Mouse (Mus musculus) intestine, embryonic 14.5 days (tissue): ENCODE results near the gene Rela. TPM values are rescaled to one million over a fixed set of nuclear protein-coding genes. Genes with fewer than 3 reads are reported as not detected.

ENCODE experiments used
- ATAC-seq: fragments of 200-750 bp; cut with Nextera tagmentation; replicated peaks from 2 replicates; pipeline ENCODE4 v1.8.0; 2017; ENCODE audit warnings: low read depth, moderate number of reproducible peaks, moderate TSS enrichment, moderate library complexity; ENCODE audit not compliant: low FRiP score, low TSS enrichment
- DNase-seq: peaks from one replicate; pipeline ENCODE4 v3.0.0-alpha.2; 2018; ENCODE audit warnings: low spot score
- H3K27ac ChIP-seq: fragments of 300-500 bp; sonication (generic); 2 replicates; pipeline ENCODE4 v1.5.1; 2014; ENCODE audit warnings: low read depth, mild to moderate bottlenecking, control low read depth
- H3K27me3 ChIP-seq: fragments of 300-500 bp; sonication (generic); replicated peaks from 2 replicates; pipeline ENCODE4 v1.6.1; 2014; ENCODE audit warnings: low read length, control low read depth; ENCODE audit not compliant: control insufficient read depth, insufficient read depth
- H3K36me3 ChIP-seq: fragments of 300-500 bp; sonication (generic); 2 replicates; pipeline ENCODE4 v1.6.1; 2014; ENCODE audit warnings: low read length, control low read depth; ENCODE audit not compliant: control insufficient read depth, insufficient read depth
- H3K4me1 ChIP-seq: fragments of 300-500 bp; sonication (generic); replicated peaks from 2 replicates; pipeline ENCODE4 v1.6.1; 2014; ENCODE audit warnings: low read length, control low read depth, mixed read lengths; ENCODE audit not compliant: control insufficient read depth, insufficient read depth
- H3K4me2 ChIP-seq: fragments of 300-500 bp; sonication (generic); 2 replicates; pipeline ENCODE4 v1.6.1; 2014; ENCODE audit warnings: low read length
- H3K4me3 ChIP-seq: fragments of 300-500 bp; sonication (generic); 2 replicates; pipeline ENCODE4 v1.5.1; 2014; ENCODE audit warnings: low read depth, low read length, control low read depth, mixed read lengths
- H3K9ac ChIP-seq: fragments of 300-500 bp; sonication (generic); 2 replicates; pipeline ENCODE4 v1.6.1; 2014; ENCODE audit warnings: mild to moderate bottlenecking, low read length
- H3K9me3 ChIP-seq: fragments of 300-500 bp; sonication (generic); 2 replicates; pipeline ENCODE4 v1.6.1; 2016; ENCODE audit warnings: low read length, control low read depth; ENCODE audit not compliant: control insufficient read depth
- WGBS: fragments of 180-500 bp; shearing (Covaris S2); extraction: QIAGEN DNeasy Blood & Tissue Kit; methylation state at CpG from one replicate; pipeline ENCODE4 v1.1.7; 2014; 5-methylcytosine and 5-hydroxymethylcytosine counted together
- polyA plus RNA-seq: library from polyadenylated mRNA; unstranded; fragments of >200 nt; fragmentation: Nextera tagmentation; extraction: Ambion mirVana; gene quantifications from 2 replicates; pipeline ENCODE4 v1.2.1, GENCODE M21; 2014

Rela gene
- 46.7 and 51.2 TPM in 2 replicates for polyA plus RNA-seq

- Histone ChIP-seq H3K4me1 (peaks cover 22% of the 10 kb centered on the region), H3K27me3 (no peaks in the 10 kb centered on the region), H3K36me3 (peaks cover 36% of the 10 kb centered on the region), H3K4me3 (peak within 1 kb of the TSS; percentile 74), H3K4me2 (peak within 1 kb of the TSS; percentile 85), H3K27ac (peak within 1 kb of the TSS; percentile 88), H3K9ac (peak within 1 kb of the TSS; percentile 88), H3K9me3 (no peaks in the 10 kb centered on the region)
- under 1% methylated on average over 98 of the region's 109 CpGs for WGBS
- DNase-seq (peak; percentile 89), ATAC-seq (peak; percentile 78)
Measured at GRCm38 (mm10) chr19:5637069-5638047, at the start of gene Rela. Gene Rela, plus strand, starts transcription at chr19:5637483.

- H3K9ac ChIP-seq: no peak overlapping the region
- H3K27me3 ChIP-seq: no peaks in the 10 kb centered on the region
- WGBS: 77% methylated on average over 9 of the region's 9 CpGs
- no peak for ATAC-seq
- H3K27ac ChIP-seq: no peak overlapping the region
- no peaks in the 10 kb centered on the region for H3K36me3 ChIP-seq
- no peak overlapping the region for H3K4me3 ChIP-seq
- no peaks in the 10 kb centered on the region for H3K4me1 ChIP-seq
- no peak overlapping the region for H3K4me2 ChIP-seq
- no peaks in the 10 kb centered on the region for H3K9me3 ChIP-seq
- no peak for DNase-seq
Measured at GRCm38 (mm10) chr19:5589159-5589558, 48.1 kb upstream of the Rela start.

GRCm38 (mm10) chr19:5591888-5592287 lies 45.4 kb upstream of the Rela start:
- ATAC-seq: no peak
- Histone ChIP-seq H3K4me1 (no peaks in the 10 kb centered on the region), H3K27ac (no peak overlapping the region), H3K4me3 (no peak overlapping the region), H3K27me3 (no peaks in the 10 kb centered on the region), H3K36me3 (no peaks in the 10 kb centered on the region), H3K9ac (no peak overlapping the region), H3K9me3 (no peaks in the 10 kb centered on the region), H3K4me2 (no peak overlapping the region)
- 84% methylated on average over 6 of the region's 6 CpGs for WGBS
- no peak for DNase-seq

GRCm38 (mm10) chr19:5599224-5599623 lies 38.1 kb upstream of the Rela start:
- no peak for ATAC-seq

GRCm38 (mm10) chr19:5601752-5602541 lies 35.3 kb upstream of the Rela start, which contains the start of gene Rnaseh2c:
Gene Rnaseh2c, plus strand, starts transcription at chr19:5601873.
- peak within 1 kb of the TSS; percentile 88 for H3K9ac ChIP-seq
- WGBS: under 1% methylated on average over 64 of the region's 64 CpGs
- peak within 1 kb of the TSS; percentile 96 for H3K4me3 ChIP-seq
- ATAC-seq (peak; percentile 84), DNase-seq (peak; percentile 84)
- peaks cover 39% of the 10 kb centered on the region for H3K36me3 ChIP-seq
- peak within 1 kb of the TSS; percentile 94 for H3K4me2 ChIP-seq
- peak within 1 kb of the TSS; percentile 83 for H3K27ac ChIP-seq
- H3K4me1 ChIP-seq: peaks cover 12% of the 10 kb centered on the region
- no peaks in the 10 kb centered on the region for H3K27me3 ChIP-seq
- H3K9me3 ChIP-seq: no peaks in the 10 kb centered on the region

More at GRCm38 (mm10) chr19:5599224-5599623, 38.1 kb upstream of the Rela start:
- Histone ChIP-seq H3K27me3 (no peaks in the 10 kb centered on the region), H3K36me3 (peaks cover 12% of the 10 kb centered on the region), H3K9ac (no peak overlapping the region), H3K9me3 (no peaks in the 10 kb centered on the region), H3K27ac (no peak overlapping the region), H3K4me2 (no peak overlapping the region), H3K4me1 (peaks cover 12% of the 10 kb centered on the region), H3K4me3 (no peak overlapping the region)
- no peak for DNase-seq
- 72% methylated on average over 4 of the region's 4 CpGs for WGBS

- 92% methylated on average over 7 of the region's 7 CpGs for WGBS
- Histone ChIP-seq H3K36me3 (peaks cover 56% of the 10 kb centered on the region), H3K9ac (no peak overlapping the region), H3K4me3 (no peak overlapping the region; the same call in 1 of the 2 replicates), H3K9me3 (no peaks in the 10 kb centered on the region), H3K4me1 (peaks cover 14% of the 10 kb centered on the region), H3K27ac (no peak overlapping the region), H3K4me2 (no peak overlapping the region), H3K27me3 (no peaks in the 10 kb centered on the region)
- DNase-seq (no peak), ATAC-seq (no peak)
Measured at GRCm38 (mm10) chr19:5603664-5604063, 33.6 kb upstream of the Rela start.

GRCm38 (mm10) chr19:5605126-5605525 lies 32.2 kb upstream of the Rela start:
- Histone ChIP-seq H3K9me3 (no peaks in the 10 kb centered on the region), H3K4me1 (peaks cover 20% of the 10 kb centered on the region), H3K27ac (no peak overlapping the region), H3K4me3 (no peak overlapping the region), H3K27me3 (no peaks in the 10 kb centered on the region), H3K36me3 (peaks cover 59% of the 10 kb centered on the region), H3K4me2 (no peak overlapping the region), H3K9ac (no peak overlapping the region)
- ATAC-seq (no peak), DNase-seq (no peak)
- WGBS: 94% methylated on average over 7 of the region's 7 CpGs

GRCm38 (mm10) chr19:5606196-5606595 lies 31.1 kb upstream of the Rela start:
- Histone ChIP-seq H3K4me3 (no peak overlapping the region), H3K9ac (no peak overlapping the region), H3K36me3 (peaks cover 59% of the 10 kb centered on the region), H3K27ac (no peak overlapping the region), H3K27me3 (no peaks in the 10 kb centered on the region), H3K4me1 (peaks cover 25% of the 10 kb centered on the region), H3K4me2 (no peak overlapping the region), H3K9me3 (no peaks in the 10 kb centered on the region)
- ATAC-seq (no peak), DNase-seq (no peak)
- WGBS: 84% methylated on average over 8 of the region's 8 CpGs
